Mouse (Mus musculus): ENCODE results near the gene Aatk. TPM values are rescaled to one million over a fixed set of nuclear protein-coding genes. Genes with fewer than 3 reads are reported as not detected.

The Aatk gene
- total RNA-seq, 1 experiment from 2014 or later: 13.7 TPM

GRCm38 (mm10) chr11:120052274-120052673 is 5.3 kb upstream of the Aatk start:
- DNase-seq: no peak

- peak; percentile 84 for DNase-seq
Observed at GRCm38 (mm10) chr11:120051124-120051811, 4.3 kb upstream of the Aatk start.

DNA sequence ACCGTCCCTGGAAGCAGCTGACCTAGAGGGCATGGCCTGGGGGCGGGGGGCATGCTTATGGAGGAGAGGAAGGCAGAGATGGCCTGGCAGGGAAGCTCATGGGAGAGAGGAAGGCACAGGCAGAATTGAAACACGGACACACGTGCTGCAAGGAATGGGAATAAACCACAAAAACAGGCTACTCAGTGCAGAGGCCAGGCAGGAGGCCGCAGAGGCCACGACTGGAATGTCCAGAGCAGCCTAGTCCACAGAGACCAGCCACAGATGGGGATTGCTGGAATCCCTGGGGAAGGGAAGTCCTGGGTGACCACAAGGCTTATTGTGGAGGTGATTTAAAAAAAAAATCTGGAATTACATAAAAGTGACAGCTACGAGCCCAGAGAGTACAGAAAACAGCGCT is 2.1 kb upstream of the Aatk start:
- DNase-seq: no peak

DNA sequence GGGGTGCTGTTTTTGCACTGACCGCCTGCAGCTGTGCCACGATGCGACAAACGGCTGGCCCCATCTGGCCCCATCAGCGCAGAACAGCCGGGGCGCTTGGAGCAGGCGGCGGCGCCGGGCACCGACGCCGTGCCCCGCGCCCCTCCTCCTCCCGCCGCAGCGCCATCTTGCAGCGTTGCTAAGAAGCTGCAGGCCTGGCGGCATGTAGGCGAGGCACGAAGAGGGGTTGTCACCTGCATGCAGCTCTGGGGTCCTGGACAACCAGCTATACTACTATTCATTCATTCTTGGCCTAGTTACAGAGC is 1.2 kb upstream of the Aatk start:
- no peak for DNase-seq

DNA sequence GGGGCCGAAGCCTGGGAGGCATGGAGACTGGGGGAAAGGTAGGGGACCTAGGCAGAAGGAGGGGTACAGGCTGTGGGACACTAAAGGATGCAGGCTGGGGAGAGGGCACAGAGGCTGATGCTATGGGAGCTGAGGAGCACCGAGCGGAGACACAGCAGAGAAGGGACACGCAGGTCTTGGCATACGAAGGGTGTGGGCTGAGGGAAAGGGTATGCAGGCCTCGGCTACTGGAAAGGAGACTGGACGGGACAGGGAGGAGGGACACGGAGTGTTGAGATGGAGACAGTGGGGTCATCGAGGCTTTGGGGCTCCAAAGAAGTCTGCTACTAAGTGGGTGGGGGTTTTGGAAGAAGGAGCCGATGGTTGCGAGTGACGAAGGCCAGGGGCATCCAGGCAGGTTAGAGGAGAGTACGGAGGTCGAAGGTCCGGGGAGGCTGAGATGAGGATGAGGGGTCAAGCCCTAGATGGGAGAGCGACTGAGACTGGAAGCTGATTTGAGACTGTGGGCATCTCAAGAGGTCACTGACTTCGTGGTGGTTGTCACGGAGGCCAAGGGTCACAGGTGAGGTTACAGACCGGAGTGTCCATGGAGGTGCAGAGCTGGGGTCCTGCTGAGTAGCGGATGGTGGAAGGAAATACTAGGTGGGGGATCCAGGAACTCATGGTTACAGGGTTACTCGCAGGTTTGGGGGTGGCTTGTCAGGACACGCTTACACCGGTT is 724 bp upstream of the Aatk start:
- no peak for DNase-seq

- peak; percentile 46 for DNase-seq
Observed at GRCm38 (mm10) chr11:120045839-120046552, 971 bp downstream of the Aatk start.

DNA sequence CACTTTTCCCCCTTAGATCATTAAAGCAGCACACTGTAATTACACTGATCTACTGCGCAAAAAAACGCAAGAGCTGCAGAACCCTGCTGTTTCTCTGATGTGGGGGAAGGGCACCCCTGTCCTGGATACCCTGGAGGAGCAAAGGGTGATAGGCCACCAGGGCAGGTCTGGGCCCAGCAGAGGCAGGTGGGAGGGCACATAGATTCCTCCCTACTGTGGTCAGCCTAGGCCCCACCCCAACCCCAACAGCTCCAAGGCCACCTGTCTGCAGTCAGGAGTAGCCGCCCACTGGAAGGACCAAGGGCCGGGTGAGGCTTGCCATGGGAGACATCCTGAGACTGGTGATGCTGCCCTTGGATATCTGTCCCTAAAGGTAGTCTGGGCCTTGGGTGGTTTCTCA is 1.6 kb downstream of the Aatk start:
- DNase-seq: no peak

- no peak for DNase-seq
Observed at GRCm38 (mm10) chr11:120042141-120042838, 4.7 kb downstream of the Aatk start.

GRCm38 (mm10) chr11:120041191-120042123 is 5.5 kb downstream of the Aatk start:
- DNase-seq: peak; percentile 75

GRCm38 (mm10) chr11:120040440-120040839 is 6.5 kb downstream of the Aatk start:
- no peak for DNase-seq

DNA sequence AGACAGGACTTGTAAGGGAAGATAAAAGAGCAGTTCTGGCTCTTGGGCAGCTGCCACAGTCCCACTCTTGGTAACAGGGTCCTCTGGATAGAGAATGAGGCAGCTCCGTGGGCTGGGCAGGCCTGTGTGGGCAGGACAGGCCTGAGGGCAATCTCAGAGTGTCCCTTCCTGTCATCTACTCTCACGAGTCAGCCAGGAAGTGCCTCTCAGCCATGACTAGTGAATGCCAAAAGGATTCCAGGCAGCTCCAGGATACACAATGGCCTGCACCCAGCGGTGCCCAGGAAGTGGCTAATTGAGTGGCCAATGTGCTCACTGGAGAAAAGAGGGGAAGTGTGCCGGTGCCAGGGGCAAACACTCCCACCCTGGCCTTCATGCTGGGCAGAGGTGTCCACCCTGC is 7.4 kb downstream of the Aatk start:
- DNase-seq: peak; percentile 42

- DNase-seq: no peak
Observed at GRCm38 (mm10) chr11:120034762-120035161, 12.2 kb downstream of the Aatk start.

GRCm38 (mm10) chr11:120034306-120034705 is 12.7 kb downstream of the Aatk start:
- DNase-seq: no peak

DNA sequence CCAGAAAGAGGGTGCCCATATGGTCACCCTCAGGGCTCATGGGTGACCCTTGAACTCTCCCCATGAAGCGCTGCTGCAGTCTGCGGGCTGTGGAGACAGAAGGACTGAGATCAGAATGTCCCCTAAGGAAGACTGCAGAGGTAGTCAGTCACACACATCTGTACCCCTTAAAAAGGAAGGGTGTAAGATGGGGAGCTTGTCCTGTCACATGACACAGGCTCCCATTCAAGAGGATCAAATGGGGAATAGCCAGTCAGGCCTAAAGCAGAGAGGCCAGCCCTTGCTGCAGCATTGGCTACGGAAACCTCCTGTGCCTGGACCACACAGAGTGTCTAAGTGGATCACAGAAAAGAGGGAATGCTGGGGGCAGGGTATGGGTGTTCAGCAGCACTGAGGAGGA is 13.5 kb downstream of the Aatk start:
- DNase-seq: no peak

GRCm38 (mm10) chr11:120032052-120032451 is 14.9 kb downstream of the Aatk start:
- no peak for DNase-seq

DNA sequence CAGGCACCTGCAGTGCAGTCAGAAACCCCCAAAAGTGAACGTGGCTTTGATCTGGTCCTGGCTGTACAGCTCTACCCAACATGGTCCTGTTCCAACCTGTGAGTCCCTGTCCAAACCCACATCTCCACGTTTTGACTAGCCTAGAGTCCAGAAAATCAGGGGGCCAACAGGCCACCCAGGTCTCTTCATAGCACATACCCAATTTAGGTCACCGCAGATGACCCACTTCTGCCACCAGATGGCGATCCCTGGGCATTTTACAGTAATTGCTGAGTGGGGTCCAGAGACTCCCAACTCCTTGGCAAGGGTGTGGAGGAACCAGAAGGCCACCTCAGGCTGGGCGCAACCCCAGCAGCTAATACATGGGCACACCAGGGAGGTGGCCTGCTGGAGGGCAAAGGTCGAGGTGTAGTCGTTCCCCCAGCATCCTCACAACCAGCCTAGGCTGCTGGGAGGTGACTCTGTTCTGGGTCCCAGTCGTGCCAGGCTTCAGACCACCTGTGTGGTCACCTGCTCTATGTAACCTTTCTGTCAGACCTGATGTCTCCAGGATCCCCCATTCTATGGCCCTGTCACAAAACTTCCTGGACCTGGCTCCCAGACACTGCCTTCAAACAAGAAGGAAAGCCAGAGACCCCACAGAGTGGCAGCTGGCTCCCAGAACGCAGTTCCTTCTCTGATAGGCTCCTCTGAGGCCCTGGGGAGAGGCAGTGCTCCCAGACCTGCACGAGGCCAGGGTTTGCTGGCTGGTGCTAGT is 16.6 kb downstream of the Aatk start:
- DNase-seq: peak; percentile 72

DNA sequence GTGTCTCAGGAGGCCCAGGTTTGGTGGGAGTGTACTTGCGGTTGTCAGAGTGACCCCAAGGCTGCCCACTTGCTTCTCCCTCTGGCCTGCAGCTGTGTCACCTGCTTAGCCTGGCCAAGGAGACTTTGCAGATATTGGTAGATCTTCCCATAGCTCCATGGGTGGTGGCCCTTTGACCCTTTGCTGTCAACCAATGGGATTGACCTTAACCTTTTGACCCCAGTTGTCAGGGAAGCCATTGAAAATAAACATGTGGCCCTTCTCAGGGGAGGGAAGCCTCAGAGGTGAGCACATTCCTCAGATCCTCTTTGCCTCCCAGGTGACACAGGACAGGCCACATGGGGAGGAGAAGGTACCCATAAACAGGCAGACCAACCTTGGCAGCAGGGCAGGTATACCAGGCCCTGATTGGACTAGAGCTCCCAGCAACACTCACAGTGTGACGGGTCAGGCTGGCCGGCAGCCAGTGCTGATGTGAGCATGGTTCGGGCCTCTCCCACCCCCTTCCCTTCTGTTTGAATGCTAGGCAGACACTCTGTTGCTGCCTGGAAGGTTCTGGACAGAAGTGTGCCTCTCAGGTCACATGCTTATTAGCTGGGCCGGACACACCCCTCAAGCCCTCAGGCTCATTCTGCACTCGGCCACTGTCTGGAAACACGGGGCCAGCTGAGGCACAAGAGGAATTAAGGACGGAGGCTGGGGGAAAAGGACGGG is 17.4 kb downstream of the Aatk start:
- peak; percentile 63 for DNase-seq

- DNase-seq: no peak
Observed at GRCm38 (mm10) chr11:120028319-120029092, 18.5 kb downstream of the Aatk start.

DNA sequence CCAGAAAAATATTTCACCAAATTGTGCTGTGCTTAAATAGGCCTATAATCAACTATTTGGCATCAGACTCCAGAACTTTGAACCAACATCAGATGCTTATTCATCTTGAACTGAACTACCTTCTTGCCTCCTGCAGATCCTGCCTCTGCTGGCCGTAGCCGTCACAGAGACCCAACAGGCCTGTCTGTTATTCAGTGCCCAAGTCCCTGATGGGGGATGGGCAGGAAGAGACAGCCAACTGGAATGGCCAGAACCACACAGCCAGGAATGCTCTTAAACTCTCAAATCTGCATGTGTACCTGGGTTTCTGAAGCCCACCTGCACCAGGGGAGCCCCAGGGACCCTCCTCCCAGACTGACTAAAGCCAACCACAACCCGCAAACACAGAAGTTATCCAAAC is 20.0 kb downstream of the Aatk start:
- DNase-seq: no peak

All from adrenal gland, postnatal 14 days (tissue).